Mouse (Mus musculus) granulocyte monocyte progenitor cell, adult 5-6 weeks (primary cell): ENCODE results near the gene Aanat. TPM values are rescaled to one million over a fixed set of nuclear protein-coding genes. Genes with fewer than 3 reads are reported as not detected.
"Not testable (repeated sequence)": the region's sequence is repeated elsewhere in the genome, so short reads cannot be mapped to it uniquely, and the experiment has no call there.

Experiments
- ATAC-seq: replicated peaks from 2 replicates; pipeline ENCODE4 v1.8.0; 2016; ENCODE audit warnings: mild to moderate bottlenecking, moderate TSS enrichment, inconsistent platforms; ENCODE audit not compliant: poor library complexity, severe bottlenecking
- total RNA-seq, 2 experiments: library from RNA; stranded (forward) in 1 of 2; stranded (reverse) in 1 of 2; fragments of 200-712, 200-1000 nt in 1 of 2; fragments of >200 nt in 1 of 2; fragmentation: Nextera tagmentation in 1 of 2; gene quantifications; 2 replicates each; pipeline ENCODE4 v1.2.3; 2014 to 2017

Aanat gene
- total RNA-seq, 2 experiments from 2014 or later = not detected

- peak; percentile 51 for ATAC-seq
These were observed 17.1 kb downstream of the Aanat start for GRCm38 (mm10) chr11:116603339-116603738.

- ATAC-seq = no peak
These were observed 17.9 kb downstream of the Aanat start for GRCm38 (mm10) chr11:116604097-116604496.

GRCm38 (mm10) chr11:116607717-116608116, 21.5 kb downstream of the Aanat start:
- no peak for ATAC-seq

- ATAC-seq = no peak
These were observed 23.9 kb downstream of the Aanat start for GRCm38 (mm10) chr11:116609965-116610630.

- not testable (repeated sequence) for ATAC-seq
These were observed 24.9 kb downstream of the Aanat start for GRCm38 (mm10) chr11:116611168-116611567.

GRCm38 (mm10) chr11:116611883-116612282, 25.7 kb downstream of the Aanat start:
- no peak for ATAC-seq

GRCm38 (mm10) chr11:116612554-116612953, 26.3 kb downstream of the Aanat start:
- ATAC-seq = no peak

- ATAC-seq = no peak
These were observed 27.0 kb downstream of the Aanat start for GRCm38 (mm10) chr11:116613234-116613633.

- peak; percentile 65 for ATAC-seq
These were observed 29.7 kb downstream of the Aanat start for GRCm38 (mm10) chr11:116615735-116616437.

GRCm38 (mm10) chr11:116616438-116617118, 30.3 kb downstream of the Aanat start:
- peak; percentile 62 for ATAC-seq

- ATAC-seq = peak; percentile 45
These were observed 31.4 kb downstream of the Aanat start for GRCm38 (mm10) chr11:116617641-116618040.

GRCm38 (mm10) chr11:116618666-116619065, 32.4 kb downstream of the Aanat start:
- ATAC-seq = no peak

- no peak for ATAC-seq
These were observed 32.9 kb downstream of the Aanat start for GRCm38 (mm10) chr11:116619156-116619555.

- ATAC-seq = no peak
These were observed 33.3 kb downstream of the Aanat start for GRCm38 (mm10) chr11:116619561-116619960.

GRCm38 (mm10) chr11:116620073-116620472, 33.8 kb downstream of the Aanat start:
- ATAC-seq = no peak

- ATAC-seq = no peak
These were observed 34.5 kb downstream of the Aanat start for GRCm38 (mm10) chr11:116620559-116621253.

GRCm38 (mm10) chr11:116621258-116621704, 35.0 kb downstream of the Aanat start:
- ATAC-seq = no peak

- peak; percentile 25 for ATAC-seq
These were observed 37.3 kb downstream of the Aanat start for GRCm38 (mm10) chr11:116623281-116624124.

- peak; percentile 76 for ATAC-seq
These were observed 38.0 kb downstream of the Aanat start for GRCm38 (mm10) chr11:116624131-116624832.
